Mouse (Mus musculus) erythroblast, embryonic 14.5 days (primary cell): Measurements from ENCODE around the gene Coro1a.
"Not testable (repeated sequence)": the region's sequence is repeated elsewhere in the genome, so short reads cannot be mapped to it uniquely, and the experiment has no call there.

ENCODE experiments used
- GATA1 ChIP-seq: IDR thresholded peaks from 2 replicates; pipeline ENCODE4 v1.6.1; 2012; ENCODE audit warnings: low read length, inconsistent platforms, mixed read lengths
- TAL1 ChIP-seq: IDR thresholded peaks from 3 replicates; pipeline ENCODE4 v1.6.1; 2012; ENCODE audit warnings: low read length, inconsistent platforms, mixed read lengths

DNA sequence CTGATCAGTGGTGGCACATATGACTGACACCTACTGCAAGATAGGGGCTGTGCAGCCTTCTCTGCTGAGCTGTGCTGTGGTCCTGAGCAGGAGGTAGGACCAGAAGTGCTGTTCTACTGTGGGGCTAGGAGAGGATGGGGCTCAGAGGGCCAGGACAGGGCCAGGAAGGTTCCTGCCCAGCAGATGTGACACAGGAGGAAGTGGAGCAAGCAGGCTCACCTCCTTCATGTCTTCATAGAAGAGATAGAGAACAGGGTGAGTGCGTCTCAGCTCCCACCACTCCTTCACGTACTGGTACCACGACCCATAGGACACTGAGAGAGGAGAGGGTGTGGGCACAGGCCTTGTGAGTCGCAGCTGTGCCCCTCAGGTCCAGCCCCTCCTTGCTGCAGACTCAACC lies 19.4 kb downstream of the Coro1a start:
- TF ChIP-seq GATA1, TAL1: not testable (repeated sequence)
